Mouse (Mus musculus) stomach, embryonic 15.5 days (tissue): ENCODE measurements around the gene Slc16a8. TPM values are rescaled to one million over a fixed set of nuclear protein-coding genes. Genes with fewer than 3 reads are reported as not detected.
"Not testable (repeated sequence)": the region's sequence is repeated elsewhere in the genome, so short reads cannot be mapped to it uniquely, and the experiment has no call there.

Experiments
- ATAC-seq: fragments of 200-750 bp; cut with Nextera tagmentation; 2 replicates; pipeline ENCODE4 v1.8.0; 2017; ENCODE audit warnings: low read depth, moderate number of reproducible peaks, moderate TSS enrichment; ENCODE audit not compliant: insufficient read depth, low FRiP score
- H3K27ac ChIP-seq: fragments of 300-500 bp; sonication (generic); 2 replicates; pipeline ENCODE4 v1.5.1; 2015; ENCODE audit warnings: mild to moderate bottlenecking, inconsistent platforms
- H3K27me3 ChIP-seq: fragments of 300-500 bp; sonication (generic); replicated peaks from 2 replicates; pipeline ENCODE4 v1.6.1; 2015; ENCODE audit warnings: inconsistent platforms
- H3K36me3 ChIP-seq: fragments of 300-500 bp; sonication (generic); 2 replicates; pipeline ENCODE4 v1.6.1; 2015; ENCODE audit warnings: inconsistent platforms
- H3K4me1 ChIP-seq: fragments of 300-500 bp; sonication (generic); 2 replicates; pipeline ENCODE4 v1.6.1; 2015; ENCODE audit warnings: inconsistent platforms
- H3K4me2 ChIP-seq: fragments of 300-500 bp; sonication (generic); 2 replicates; pipeline ENCODE4 v1.6.1; 2015; ENCODE audit warnings: mild to moderate bottlenecking, inconsistent platforms
- H3K4me3 ChIP-seq: fragments of 300-500 bp; sonication (generic); replicated peaks from 2 replicates; pipeline ENCODE4 v1.5.1; 2015; ENCODE audit warnings: inconsistent platforms
- H3K9ac ChIP-seq: fragments of 300-500 bp; sonication (generic); 2 replicates; pipeline ENCODE4 v1.6.1; 2015; ENCODE audit warnings: inconsistent platforms
- H3K9me3 ChIP-seq: fragments of 300-500 bp; sonication (generic); 2 replicates; pipeline ENCODE4 v1.6.1; 2016; ENCODE audit warnings: inconsistent platforms
- WGBS: fragments of 180-500 bp; shearing (Covaris S2); methylation state at CpG from one replicate; pipeline ENCODE4 v1.1.7; 2015; 5-methylcytosine and 5-hydroxymethylcytosine counted together
- polyA plus RNA-seq: library from polyadenylated mRNA; unstranded; fragments of >200 nt; fragmentation: Nextera tagmentation; extraction: Ambion mirVana; gene quantifications from 2 replicates; pipeline ENCODE4 v1.2.1, GENCODE M21; 2015

The Slc16a8 gene
- polyA plus RNA-seq, 1 experiment from 2014 or later, result 0.22 TPM

DNA sequence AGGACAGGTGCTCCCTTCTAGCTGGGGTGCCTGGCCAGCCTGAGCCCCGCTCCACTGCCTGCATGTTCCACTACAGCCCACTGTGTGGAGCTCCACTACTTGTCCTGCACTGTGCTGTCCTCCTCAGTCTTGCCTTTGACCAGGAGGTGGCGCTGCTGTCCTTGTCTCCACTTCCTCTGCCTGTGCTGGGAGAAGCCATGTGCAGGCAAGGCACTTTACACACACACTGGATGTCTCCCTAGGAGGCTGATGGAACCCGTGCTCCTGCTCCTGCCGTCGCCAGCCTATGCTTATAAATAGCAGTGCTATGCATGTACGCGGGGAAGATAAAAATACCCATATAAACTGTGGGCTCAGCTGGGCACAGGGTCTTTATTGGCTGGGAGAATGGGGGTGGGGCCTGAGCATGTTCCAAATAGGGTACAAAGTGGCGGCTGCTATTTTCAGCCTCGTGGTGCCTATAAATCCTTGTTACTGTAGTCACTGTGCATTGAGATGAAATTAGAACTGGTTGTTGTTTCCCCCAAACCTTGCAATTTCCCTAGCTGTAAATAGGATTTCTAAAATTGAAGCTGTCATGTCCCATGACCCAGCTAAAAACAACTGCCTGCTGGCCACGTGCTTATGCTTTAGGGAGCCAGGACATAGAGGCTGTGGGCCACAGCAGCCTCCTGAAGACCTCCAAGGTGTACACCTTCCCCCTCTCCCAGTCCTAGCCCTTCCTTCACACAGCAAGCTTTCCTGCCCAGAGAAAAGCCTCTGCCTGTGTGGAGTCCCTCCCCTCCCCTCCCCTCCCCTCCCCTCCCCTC is 11.1 kb downstream of the Slc16a8 start:
- H3K9ac ChIP-seq, result no peak overlapping the region
- no peak overlapping the region for H3K4me3 ChIP-seq
- no peak overlapping the region; the same call in 1 of the 2 replicates for H3K4me2 ChIP-seq
- no peak overlapping the region for H3K27ac ChIP-seq
- peaks cover 52% of the 10 kb centered on the region for H3K36me3 ChIP-seq
- no peaks in the 10 kb centered on the region for H3K9me3 ChIP-seq
- WGBS, result 16% methylated on average over 10 of the region's 10 CpGs
- no peaks in the 10 kb centered on the region for H3K27me3 ChIP-seq
- peak; percentile 92 for ATAC-seq
- peaks cover 8% of the 10 kb centered on the region; the same call in 1 of the 2 replicates for H3K4me1 ChIP-seq

DNA sequence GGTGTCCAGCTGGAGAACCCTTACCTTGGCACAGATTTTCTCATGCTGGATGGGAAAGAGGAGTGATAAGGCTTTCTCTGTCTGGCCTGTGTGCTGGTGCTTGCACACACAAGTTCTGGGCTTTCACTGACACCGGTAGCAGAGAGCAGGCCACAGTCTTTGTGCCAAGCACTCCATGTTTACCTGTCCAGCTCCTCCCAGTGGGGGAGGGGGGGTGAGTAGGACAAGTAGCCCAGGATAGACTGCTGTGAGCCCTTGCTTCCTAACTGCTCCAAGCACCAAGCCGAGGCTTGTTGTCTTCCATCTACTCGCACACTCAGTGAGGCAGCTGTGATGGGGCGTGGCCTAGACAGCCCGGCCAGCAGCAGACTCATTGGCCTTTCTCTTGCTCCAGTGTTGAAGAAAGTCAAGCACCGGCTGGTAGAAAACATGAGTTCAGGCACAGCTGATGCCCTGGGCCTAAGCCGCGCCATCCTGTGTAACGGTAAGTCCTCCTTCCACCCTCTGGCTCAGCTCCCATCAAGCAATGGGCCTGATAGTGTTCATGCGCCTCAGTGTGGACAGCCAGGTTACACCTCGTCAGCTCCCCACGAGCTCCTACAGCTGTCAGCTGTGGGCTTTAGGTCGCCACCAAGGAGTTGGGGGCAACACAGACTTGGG is 11.9 kb downstream of the Slc16a8 start:
- H3K9ac ChIP-seq, result no peak overlapping the region
- H3K4me1 ChIP-seq, result peaks cover 8% of the 10 kb centered on the region; the same call in 1 of the 2 replicates
- no peak; the same call in 1 of the 2 replicates for ATAC-seq
- H3K27me3 ChIP-seq, result no peaks in the 10 kb centered on the region
- no peak overlapping the region for H3K4me2 ChIP-seq
- no peak overlapping the region for H3K27ac ChIP-seq
- 72% methylated on average over 13 of the region's 13 CpGs for WGBS
- peaks cover 47% of the 10 kb centered on the region for H3K36me3 ChIP-seq
- H3K4me3 ChIP-seq, result no peak overlapping the region
- no peaks in the 10 kb centered on the region for H3K9me3 ChIP-seq

DNA sequence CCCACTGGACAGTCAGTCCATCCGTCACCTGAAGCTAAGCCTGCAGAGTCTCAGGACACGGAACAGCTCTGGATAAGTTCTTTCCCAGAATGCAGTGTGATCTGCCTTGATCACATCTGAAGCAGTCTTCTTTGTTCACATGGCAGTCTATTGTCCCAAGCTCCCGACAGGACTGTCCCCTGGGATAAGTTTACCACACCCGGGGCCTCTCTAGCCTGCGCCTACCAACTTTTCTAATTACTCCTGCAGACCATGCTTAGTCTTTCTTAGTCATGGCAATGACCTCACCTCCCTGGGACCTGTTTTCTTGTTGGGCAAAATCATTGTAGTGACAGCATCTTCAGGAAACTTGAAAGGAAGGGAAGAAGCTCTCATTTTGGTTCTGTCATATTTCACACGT is 16.5 kb downstream of the Slc16a8 start:
- H3K9me3 ChIP-seq, result no peaks in the 10 kb centered on the region
- no peak overlapping the region for H3K4me3 ChIP-seq
- H3K27me3 ChIP-seq, result no peaks in the 10 kb centered on the region
- ATAC-seq, result peak; percentile 17; the same call in 1 of the 2 replicates
- no peak overlapping the region for H3K4me2 ChIP-seq
- no peaks in the 10 kb centered on the region; the same call in 1 of the 2 replicates for H3K4me1 ChIP-seq
- peaks cover 35% of the 10 kb centered on the region for H3K36me3 ChIP-seq
- no peak overlapping the region for H3K27ac ChIP-seq
- 74% methylated on average over 6 of the region's 6 CpGs for WGBS
- no peak overlapping the region for H3K9ac ChIP-seq

DNA sequence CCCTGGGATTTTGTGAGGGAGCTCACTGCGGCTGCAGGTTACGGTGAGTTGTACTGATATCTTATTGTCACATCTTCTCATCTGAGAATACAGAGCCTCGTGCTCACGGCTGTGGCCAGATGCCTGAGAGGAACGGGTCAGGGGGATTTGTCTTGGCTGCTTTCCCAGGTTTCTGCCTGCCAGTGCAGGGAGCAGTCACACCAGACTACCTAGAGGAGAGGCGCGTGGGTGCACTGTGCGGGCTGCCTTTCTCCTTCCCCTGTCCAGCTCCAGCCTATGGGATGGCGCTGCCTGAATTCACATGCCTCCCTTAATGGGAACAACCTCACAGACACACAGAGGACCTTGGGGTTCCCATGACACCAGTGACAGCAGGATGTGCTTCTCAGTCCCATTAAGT is 19.3 kb downstream of the Slc16a8 start:
- H3K36me3 ChIP-seq, result peaks cover 25% of the 10 kb centered on the region
- H3K27me3 ChIP-seq, result no peaks in the 10 kb centered on the region
- no peaks in the 10 kb centered on the region for H3K4me1 ChIP-seq
- no peaks in the 10 kb centered on the region for H3K9me3 ChIP-seq
- H3K4me3 ChIP-seq, result no peak overlapping the region
- WGBS, result 73% methylated on average over 9 of the region's 9 CpGs
- no peak overlapping the region for H3K9ac ChIP-seq
- no peak for ATAC-seq
- 0 out of 2 replicates have a peak overlapping the region, but pooled peaks have one; percentile 24 for H3K27ac ChIP-seq
- H3K4me2 ChIP-seq, result no peak overlapping the region

DNA sequence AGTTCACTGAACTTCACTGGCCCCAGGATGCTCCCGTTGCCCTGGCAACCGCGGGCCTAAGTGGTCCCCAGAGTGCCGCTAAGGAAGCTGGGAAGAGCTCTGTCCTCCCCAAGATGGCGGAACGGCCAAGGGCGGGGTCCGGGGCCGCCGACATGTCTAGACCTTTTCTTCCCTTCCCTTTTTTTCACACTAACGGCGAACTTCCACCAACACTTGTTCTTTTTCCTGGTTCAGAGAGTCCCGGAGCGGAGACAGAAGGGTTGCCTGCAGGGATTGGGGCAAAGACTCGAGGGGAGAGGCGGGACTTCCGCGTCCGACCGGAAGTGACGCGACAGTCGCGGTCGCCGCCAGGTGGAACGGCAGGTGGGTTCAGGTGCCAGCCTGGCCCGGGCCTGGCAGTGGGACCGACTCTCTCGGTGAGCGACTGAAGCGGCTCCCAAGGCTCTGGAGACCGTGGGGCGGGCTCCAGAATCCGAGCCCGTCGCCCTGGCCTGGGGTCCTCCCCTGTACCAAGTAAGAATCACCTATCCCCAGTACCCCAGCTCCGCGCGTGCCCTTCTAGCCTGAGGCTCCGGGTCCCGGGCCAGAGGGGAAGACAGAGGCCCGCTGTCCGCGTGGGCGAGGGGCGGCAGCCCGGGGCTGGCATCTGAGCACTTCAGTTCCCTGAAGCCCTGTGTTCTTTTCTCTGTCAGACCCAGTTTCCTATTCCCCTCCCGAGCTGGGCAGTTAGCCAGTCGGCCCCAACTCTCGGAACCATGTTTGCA is 25.3 kb downstream of the Slc16a8 start, which contains the start of the genes Pick1 and Gm49486:
Pick1 (plus strand) TSS at position 116 of the 764 bp plus-strand sequence.
Gm49486 (plus strand) TSS at position 334 of the 764 bp plus-strand sequence.
- Histone ChIP-seq H3K27me3 (no peaks in the 10 kb centered on the region), H3K27ac (peak within 1 kb of the TSS; percentile 99), H3K4me2 (peak within 1 kb of the TSS; percentile 99), H3K4me3 (peak within 1 kb of the TSS; percentile 85), H3K36me3 (0 out of 2 replicates have a peak, but pooled peaks cover 3% of the 10 kb centered on the region), H3K4me1 (0 out of 2 replicates have a peak, but pooled peaks cover 7% of the 10 kb centered on the region), H3K9ac (peak within 1 kb of the TSS; percentile 92), H3K9me3 (no peaks in the 10 kb centered on the region)
- under 1% methylated on average over 51 of the region's 51 CpGs for WGBS
- ATAC-seq, result peak; percentile 76

DNA sequence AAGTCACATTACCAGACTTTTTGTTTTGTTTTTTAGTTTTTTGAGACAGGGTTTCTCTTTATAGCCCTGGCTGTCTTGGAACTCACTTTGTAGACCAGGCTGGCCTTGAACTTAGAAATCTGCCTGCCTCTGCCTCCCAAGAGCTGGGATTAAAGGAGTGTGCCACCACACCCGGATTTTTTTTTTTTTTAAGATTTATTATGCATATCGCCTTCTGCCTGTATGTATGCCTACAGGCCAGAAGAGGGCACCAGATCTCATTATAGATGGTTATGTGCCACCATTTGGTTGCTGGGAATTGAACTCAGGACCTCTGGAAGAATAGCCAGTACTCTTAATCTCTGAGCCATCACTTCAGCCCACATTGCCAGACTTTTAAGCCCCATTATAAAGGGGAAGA is 28.8 kb downstream of the Slc16a8 start:
- not testable (repeated sequence) for H3K36me3 ChIP-seq, H3K27me3 ChIP-seq, H3K4me3 ChIP-seq, H3K9ac ChIP-seq, H3K4me2 ChIP-seq, ATAC-seq, H3K9me3 ChIP-seq, H3K27ac ChIP-seq, H3K4me1 ChIP-seq
- 54% methylated on average over 2 of the region's 2 CpGs for WGBS

DNA sequence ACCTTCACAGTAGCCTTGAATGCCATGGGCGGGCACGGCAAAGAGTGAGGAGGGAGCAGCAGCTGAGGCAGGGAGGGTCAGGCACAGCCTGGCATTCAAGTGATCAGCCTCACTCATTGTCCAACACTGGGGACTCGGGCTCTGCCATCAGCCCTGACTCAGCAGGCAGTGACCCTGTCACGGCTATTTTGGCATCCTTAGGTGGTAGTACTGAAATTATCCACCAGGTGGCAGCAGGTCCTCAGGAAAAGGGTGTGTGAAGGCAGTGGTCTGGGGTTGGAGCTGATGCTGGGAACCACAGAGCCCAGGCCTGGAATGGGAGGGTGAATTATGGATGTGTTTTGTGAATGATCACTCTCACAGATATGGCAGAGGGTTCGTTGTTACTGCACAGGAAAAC is 29.9 kb downstream of the Slc16a8 start:
- ATAC-seq, result 0 out of 2 replicates have a peak, but pooled peaks have one; percentile 24
- Histone ChIP-seq H3K36me3 (no peaks in the 10 kb centered on the region), H3K27me3 (no peaks in the 10 kb centered on the region), H3K4me2 (no peak overlapping the region), H3K4me3 (no peak overlapping the region), H3K9me3 (no peaks in the 10 kb centered on the region), H3K27ac (no peak overlapping the region), H3K4me1 (0 out of 2 replicates have a peak, but pooled peaks cover 6% of the 10 kb centered on the region), H3K9ac (no peak overlapping the region)
- 15% methylated on average over 5 of the region's 5 CpGs for WGBS

DNA sequence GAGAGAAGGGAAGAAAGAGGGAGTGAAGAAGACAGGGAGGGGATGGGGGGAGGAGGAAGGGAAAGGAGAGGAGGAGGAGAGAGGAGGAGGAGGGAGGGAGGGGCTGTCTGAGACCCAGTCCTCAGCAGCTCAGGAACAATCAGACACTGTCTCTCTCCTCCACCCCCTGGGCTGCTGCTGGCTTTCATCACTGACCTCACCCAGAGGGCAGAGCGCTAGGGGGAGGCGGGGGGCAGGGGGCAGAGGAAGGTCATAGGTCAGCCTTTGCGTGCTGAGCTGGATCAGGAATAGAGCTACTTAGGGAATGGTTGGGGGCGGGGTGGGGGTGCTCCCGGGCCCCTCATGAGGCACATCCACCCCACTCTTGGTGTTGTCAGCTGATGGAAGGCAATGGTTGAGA is 30.9 kb downstream of the Slc16a8 start:
- peak; percentile 34 for ATAC-seq
- no peak overlapping the region for H3K4me3 ChIP-seq
- 0 out of 2 replicates have a peak, but pooled peaks cover under 1% of the 10 kb centered on the region for H3K4me1 ChIP-seq
- no peak overlapping the region for H3K27ac ChIP-seq
- no peak overlapping the region for H3K9ac ChIP-seq
- H3K4me2 ChIP-seq, result no peak overlapping the region
- 14% methylated on average over 5 of the region's 5 CpGs for WGBS
- H3K27me3 ChIP-seq, result no peaks in the 10 kb centered on the region
- H3K9me3 ChIP-seq, result no peaks in the 10 kb centered on the region
- H3K36me3 ChIP-seq, result no peaks in the 10 kb centered on the region

DNA sequence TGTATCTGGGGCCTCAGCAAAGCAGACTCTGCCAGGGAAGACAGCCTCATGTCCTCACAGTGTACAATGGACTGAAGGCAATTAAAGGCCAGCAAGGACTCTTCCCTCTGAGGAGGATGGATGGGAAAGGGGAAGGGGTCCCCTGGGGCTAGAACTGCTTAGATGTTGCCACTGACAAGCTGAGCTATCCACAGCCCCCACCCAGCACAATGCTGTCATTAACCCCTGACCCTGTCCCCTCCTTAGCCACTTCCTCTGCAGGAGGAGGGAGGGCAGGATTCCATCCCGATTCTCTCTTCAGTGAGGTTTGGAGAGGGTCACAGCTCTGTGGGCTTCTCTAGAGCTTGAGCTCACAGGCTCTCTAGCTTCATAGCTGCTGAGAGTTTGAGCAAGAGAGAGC is 35.0 kb downstream of the Slc16a8 start:
- Histone ChIP-seq H3K4me1 (no peaks in the 10 kb centered on the region), H3K9ac (no peak overlapping the region), H3K27ac (no peak overlapping the region), H3K27me3 (no peaks in the 10 kb centered on the region), H3K9me3 (no peaks in the 10 kb centered on the region), H3K4me2 (no peak overlapping the region), H3K36me3 (no peaks in the 10 kb centered on the region), H3K4me3 (no peak overlapping the region)
- ATAC-seq, result no peak
- 0% methylated on average over 1 of the region's 1 CpGs for WGBS

DNA sequence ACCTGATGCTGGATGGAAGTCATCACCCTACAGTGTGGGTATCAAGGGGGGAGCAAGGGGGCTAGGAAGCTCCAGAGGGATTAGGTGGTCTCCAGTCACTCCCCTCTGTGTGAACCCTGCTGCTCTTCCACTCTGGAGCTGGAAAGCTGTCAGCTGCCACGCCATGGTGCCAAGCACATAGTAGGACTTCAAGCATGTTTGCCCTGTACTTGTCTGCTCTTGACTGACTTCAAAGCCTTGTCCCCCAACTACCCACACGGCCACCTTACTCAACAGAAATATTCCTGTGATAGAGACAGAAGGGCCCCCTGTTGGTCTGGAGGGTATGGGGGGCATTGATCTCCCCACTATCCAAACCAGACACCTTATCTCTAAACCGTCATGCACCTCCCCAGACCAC is 38.4 kb downstream of the Slc16a8 start:
- H3K9me3 ChIP-seq, result no peaks in the 10 kb centered on the region
- ATAC-seq, result no peak

DNA sequence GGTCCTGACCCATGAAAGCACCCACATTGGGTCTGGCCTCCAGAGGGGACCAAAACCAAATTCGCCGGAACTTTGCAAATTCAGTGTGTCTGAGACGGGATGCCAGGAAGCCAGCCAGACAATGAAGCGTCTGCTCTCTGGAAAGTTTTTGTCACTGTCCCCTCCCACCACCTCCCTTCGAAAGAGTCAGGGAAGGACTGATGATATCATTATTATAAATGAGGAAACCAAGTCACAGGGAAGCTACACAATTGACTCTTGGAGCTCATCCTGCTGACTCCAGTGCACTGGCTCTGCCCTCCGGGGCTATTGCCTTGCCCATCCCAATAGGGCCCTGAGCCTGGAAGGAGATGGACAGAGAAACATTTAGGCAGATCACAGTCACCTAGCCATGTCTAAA is 41.0 kb downstream of the Slc16a8 start:
- Histone ChIP-seq H3K4me3 (no peak overlapping the region), H3K9ac (no peak overlapping the region), H3K4me2 (no peak overlapping the region), H3K27ac (no peak overlapping the region), H3K9me3 (no peaks in the 10 kb centered on the region), H3K4me1 (0 out of 2 replicates have a peak, but pooled peaks cover 5% of the 10 kb centered on the region), H3K36me3 (no peaks in the 10 kb centered on the region), H3K27me3 (no peaks in the 10 kb centered on the region)
- WGBS, result 68% methylated on average over 6 of the region's 6 CpGs
- no peak for ATAC-seq

More for the DNA sequence above, 38.4 kb downstream of the Slc16a8 start:
- no peak overlapping the region for H3K27ac ChIP-seq
- H3K9ac ChIP-seq, result no peak overlapping the region
- 44% methylated on average over 3 of the region's 3 CpGs for WGBS
- H3K27me3 ChIP-seq, result no peaks in the 10 kb centered on the region
- no peak overlapping the region for H3K4me2 ChIP-seq
- H3K4me3 ChIP-seq, result no peak overlapping the region
- no peaks in the 10 kb centered on the region for H3K36me3 ChIP-seq
- H3K4me1 ChIP-seq, result no peaks in the 10 kb centered on the region
